Mouse (Mus musculus): ENCODE measurements around the gene Zfp579.

Zfp579 gene

DNA sequence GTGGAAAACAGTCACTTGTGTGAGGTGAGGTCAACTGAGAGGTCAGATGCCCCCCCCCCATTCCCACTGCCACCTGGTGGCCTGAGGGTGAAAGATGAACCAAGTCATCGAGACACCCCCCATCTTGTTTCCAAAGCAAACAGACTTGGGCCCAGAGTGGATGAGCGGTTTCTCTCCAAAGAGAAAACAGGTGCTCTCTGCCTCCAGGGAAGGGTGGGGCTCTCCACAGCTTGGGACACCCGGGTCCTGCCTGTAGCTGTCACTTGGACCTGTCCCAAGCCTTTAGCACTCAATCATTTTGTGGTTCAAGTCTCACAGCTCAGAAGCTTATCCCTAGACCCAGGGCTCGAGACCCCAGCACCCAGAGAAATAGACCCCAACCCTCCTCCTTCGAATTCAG is 32.4 kb downstream of the Zfp579 start:
- in situ Hi-C loops (cut with MboI, MseI) = no loop called here

DNA sequence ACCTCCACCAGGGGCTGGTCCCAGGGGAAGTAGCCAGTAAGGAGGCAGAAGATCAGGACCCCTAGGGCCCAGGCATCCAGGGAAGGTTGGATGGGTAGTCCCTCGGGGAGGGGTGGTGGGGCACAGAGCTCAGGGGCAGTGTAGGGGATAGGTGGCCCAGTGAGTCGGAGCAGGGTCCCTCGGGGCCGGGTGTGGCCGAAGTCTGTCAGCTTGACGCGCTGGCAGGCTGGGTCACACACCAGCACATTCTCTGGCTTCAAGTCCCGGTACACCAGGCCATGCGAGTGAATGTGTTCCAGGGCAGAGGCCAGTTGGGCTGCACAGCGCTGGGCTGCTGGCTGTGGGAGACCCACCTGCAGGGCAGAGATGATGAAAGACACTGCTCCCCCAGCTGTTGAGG is 38.6 kb downstream of the Zfp579 start:
- in situ Hi-C loops (cut with MboI, MseI) = no loop called here

DNA sequence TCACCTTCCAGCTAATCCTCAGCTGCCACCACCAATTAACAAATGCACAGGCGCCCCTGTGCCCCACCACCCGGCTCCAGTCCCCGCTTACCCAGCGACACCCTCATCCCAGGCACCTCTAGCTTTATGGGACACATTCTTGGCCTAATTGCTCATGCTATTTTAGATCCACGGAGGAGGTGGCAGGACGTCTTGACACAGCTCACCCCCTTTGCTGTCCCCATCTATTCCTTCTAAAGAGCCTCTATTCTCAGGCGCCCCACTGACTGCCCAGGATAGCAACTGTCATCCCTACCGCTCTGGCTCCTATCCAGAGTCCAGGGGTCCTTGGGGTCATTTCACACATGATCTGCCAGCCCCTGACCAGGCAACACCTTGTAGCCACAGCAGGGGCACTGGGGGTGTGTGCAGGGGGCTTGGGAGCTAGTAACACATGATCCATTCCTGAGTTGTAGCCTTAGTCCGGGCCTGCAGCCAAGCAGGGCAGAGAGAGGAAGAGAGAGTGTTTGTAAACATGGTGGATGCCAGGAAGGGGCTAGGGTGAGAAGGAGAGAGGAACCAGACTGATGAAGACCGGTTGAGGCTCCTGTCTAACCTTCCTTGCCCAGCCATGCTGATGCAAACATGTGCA is 42.0 kb downstream of the Zfp579 start:
- in situ Hi-C loops (cut with MboI, MseI) = no loop called here

DNA sequence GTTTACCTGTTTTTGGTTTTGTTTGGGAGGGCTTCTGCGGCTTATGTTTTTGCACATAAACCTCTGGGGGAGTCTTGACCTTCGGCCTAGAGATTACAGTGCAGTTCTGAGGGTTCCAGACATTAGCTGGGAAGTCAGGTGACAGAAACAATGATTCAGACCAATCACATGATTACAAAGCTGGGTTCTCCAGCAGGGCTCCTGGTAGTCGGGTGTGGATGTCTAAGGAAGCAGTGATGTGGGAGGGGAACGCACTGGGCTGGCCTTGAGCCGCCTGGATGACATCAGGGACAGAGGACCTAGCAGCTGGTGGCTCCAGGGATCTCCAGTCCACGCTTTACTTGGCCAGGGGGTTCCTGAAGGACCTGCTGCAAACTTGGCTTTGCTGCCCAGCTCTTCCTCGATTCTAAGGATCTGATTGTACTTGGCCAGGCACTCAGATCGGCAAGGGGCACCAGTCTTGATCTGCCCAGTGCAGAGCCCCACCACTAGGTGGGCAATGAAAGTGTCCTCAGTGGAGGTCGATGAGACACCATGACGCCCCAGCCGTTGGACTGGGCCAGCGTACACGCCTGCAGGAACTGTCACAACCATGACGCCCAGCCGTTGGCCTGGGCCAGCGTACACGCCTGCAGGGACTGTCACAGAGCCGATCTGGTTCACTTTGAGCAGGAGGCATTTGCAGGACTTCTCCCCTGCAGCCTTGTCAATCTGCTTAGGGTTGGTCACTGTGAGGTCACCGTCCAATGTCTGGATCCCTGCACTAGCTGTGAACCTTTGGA is 45.2 kb downstream of the Zfp579 start:
- in situ Hi-C loops (cut with MboI, MseI) = no loop called here

DNA sequence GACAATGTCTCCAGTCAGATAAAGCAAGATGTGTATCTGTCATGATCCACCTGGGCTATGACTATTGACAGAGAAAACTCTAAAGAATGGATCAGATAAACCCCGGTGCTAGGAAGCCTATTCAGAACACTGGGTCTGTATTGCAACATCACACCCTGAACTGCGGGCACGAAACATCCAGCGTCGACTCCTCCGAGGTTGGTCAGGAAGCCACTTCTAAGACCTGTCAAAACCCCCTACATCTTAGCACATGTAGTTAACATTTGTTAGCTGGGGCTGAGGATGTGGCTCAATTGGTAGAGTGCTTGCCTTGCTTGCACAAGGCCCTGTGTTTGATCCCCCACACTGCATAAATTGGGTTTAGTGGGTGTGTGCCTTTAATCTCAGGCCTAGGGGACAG is 47.6 kb downstream of the Zfp579 start:
- in situ Hi-C loops (cut with MboI, MseI) = no loop called here

DNA sequence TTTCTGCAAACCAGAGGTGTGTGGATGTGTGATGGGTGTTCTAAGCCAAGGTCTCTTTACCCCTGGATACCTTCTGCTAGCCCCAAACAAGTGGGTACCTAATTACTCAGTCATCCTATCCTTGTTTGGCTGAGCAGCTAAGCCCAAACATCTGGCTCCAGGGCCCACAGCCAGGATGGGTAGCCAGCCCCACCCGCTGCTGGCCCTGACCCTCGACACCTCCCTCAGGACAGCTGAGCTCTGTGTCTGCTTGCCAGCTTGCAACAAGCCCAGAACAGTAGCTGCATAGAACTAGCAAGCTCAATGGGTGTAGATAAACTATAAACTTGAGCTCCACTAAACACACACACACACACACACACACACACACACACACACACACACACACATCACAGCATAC is 48.1 kb downstream of the Zfp579 start:
- in situ Hi-C loops (cut with MboI, MseI) = no loop called here

DNA sequence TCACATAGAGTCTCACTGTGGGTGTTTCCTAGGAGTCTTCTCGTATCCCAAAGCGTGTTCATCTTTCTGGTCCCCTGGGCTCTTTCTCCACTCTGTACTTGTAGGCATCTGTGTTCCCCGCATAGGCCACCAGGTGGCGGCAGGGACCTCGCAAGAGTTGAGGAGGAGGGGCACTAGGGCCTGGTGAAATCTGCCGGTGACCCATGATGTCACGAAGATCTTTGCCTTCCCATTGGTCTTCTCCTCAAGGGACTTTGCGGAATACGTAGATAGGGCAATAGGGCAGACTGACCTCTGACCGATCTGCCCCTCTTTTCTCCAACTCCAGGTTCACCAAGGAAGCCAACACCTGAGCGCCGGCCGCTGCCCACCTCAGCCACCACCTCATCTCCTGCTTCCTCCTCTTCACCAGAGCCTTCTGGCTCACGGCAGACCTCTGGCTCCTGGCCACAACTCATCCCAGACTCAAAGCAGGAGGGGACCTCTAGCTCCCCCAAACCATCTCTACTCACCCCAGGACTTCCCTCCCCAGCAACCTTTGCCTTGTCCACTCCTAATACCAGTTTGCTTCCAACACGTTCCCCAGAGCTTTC is 52.6 kb downstream of the Zfp579 start:
- in situ Hi-C loops (cut with MboI, MseI) = loop anchor here (5.0 kb wide), 1 partner anchor 109 kb away; the partner anchor contains the start of gene Zfp580

DNA sequence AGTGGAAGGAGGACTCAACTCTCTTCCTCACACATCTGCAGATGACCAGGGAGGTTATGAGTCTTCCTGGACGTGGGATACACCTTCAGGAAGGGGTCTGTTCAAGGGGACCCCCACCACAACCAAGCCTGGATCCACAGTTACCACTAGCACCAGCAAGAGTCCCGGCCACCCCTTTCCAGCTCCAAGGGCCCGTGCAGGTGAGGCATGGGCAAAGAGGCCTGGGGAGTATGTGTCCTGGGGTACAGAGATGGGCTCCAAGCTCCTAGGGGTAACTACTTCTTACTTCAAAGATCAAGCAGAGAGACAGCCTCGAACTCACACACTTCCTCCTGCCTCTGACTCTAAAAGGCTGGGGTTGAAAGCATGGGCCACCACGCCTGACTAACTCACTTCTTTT is 53.3 kb downstream of the Zfp579 start:
- in situ Hi-C loops (cut with MboI, MseI) = loop anchor here (5.0 kb wide), 1 partner anchor 110 kb away; the partner anchor contains the start of gene Zfp580

DNA sequence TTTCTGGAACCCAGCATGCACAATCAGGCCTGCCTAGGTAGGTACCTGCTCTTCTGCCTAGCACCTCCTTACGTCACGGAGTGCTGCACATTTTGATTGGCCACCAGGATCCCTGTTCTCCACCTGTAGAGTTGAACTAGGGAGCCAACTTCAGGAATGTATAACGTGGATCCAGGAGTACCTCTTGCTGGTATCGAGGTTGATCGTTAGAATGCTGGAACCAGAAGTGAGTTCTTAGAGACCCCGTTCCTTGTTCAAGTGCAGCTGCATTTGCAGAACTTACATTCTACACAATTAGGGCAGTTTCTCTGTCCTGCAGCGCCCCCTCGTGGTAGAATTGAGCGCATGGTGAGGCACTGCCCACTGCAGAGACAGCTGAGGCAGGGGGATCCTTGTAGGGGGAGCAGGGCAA is 55.9 kb downstream of the Zfp579 start:
- in situ Hi-C loops (cut with MboI, MseI) = loop anchor here (5.0 kb wide), 1 partner anchor 112 kb away; the partner anchor contains the start of gene Zfp580

DNA sequence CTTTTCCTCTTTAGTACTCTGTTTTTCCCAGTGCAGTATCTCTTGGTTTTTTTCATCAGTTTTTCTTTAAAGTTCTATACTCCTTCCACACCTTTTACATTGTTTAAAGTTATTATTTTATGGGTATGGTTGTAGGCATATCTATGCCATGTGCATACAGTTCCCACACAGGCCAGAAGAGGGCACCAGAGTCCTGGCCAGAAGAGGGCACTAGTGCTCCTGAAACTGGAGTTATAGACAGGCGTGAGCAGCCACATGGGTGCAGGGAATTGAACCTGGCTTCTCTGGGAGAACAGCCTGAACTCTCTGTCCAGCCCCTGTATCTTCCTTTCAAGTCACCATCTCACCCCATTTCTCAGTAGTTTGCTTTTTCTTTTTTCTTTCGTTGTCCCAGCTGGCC is 57.5 kb downstream of the Zfp579 start:
- in situ Hi-C loops (cut with MboI, MseI) = loop anchor here (10.0 kb wide), 1 partner anchor 234 kb away; no protein-coding TSS in a partner anchor

DNA sequence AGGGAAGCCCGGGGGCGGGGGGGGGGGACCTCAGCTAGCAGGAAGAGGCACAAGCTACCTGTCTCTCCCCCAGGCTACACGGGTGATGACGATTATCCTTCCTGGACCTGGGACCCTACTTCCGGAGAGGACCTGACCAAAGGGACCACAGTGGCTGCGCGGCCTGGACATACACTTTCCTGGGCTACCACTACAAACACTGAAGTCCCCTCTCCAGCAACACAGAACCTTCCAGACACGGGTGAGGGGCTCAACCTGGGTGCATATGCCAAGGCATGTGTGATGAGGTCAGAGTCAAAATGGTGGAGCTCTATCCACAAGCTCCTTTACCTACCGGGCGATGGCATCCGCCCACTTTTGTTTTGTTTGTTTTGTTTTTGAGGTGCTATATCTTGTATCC is 58.6 kb downstream of the Zfp579 start:
- in situ Hi-C loops (cut with MboI, MseI) = loop anchor here (10.0 kb wide), 1 partner anchor 233 kb away; no protein-coding TSS in a partner anchor

DNA sequence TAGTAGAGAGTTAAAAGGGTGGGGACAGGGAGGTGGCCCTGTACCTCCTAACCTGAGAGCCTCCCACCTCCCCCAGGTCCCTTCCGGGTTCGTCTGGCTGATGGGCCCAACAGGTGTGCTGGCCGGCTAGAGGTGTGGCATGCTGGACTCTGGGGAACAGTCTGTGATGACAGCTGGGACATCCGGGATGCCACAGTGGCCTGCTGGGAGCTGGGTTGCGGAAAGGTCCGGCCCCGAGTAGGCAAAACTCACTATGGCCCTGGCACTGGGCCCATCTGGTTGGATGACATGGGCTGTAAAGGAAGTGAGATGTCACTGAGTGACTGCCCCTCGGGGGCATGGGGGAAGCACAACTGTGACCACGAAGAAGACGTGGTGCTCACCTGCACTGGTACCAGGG is 59.1 kb downstream of the Zfp579 start:
- in situ Hi-C loops (cut with MboI, MseI) = loop anchor here (10.0 kb wide), 1 partner anchor 232 kb away; no protein-coding TSS in a partner anchor

DNA sequence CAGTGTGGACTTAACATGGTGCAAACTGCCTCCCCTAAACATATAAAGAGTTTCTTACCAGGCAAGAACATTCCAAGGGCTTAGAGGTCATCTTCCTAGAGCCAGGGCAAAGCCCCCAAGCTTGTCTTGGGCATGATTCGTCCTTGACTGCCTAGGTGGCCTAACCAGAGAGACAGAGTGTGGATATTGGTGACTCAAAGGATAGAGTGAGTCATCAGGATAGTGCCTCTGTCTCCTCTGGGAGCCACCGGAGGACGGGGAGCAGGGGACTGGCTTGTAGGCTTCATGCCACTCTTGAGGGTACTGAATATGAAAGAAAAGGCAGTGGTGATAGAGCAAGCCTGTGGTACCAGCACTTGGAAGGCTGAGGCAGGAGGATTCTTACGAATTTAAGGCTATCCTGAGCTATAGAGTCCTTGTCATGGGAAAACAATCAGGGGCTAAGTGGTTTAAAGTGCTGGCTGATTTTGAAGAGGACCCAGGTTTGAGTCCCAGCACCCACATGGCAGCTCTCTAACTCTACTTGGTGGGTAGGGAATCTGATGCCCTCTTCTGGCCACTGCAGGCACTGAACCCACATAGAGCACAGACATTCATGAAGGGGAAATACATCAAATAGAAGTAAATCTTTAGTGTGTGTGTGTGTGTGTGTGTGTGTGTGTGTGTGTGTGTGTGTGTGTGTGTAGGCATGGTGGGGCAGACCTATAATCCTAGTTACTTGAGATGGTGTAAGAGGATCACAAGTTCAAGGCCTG is 61.6 kb downstream of the Zfp579 start:
- in situ Hi-C loops (cut with MboI, MseI) = loop anchor here (10.0 kb wide), 1 partner anchor 230 kb away; no protein-coding TSS in a partner anchor

Data from regulatory T cell (primary cell).